Mouse (Mus musculus) spleen, postnatal 4 days (tissue): ENCODE measurements around the gene Scube3.

Experiments
- DNase-seq, 2 experiments: peaks; one replicate each; pipeline ENCODE4 v3.0.0; 2022; ENCODE audit warnings: low spot score in 2 of 2

Gene Scube3

DNA sequence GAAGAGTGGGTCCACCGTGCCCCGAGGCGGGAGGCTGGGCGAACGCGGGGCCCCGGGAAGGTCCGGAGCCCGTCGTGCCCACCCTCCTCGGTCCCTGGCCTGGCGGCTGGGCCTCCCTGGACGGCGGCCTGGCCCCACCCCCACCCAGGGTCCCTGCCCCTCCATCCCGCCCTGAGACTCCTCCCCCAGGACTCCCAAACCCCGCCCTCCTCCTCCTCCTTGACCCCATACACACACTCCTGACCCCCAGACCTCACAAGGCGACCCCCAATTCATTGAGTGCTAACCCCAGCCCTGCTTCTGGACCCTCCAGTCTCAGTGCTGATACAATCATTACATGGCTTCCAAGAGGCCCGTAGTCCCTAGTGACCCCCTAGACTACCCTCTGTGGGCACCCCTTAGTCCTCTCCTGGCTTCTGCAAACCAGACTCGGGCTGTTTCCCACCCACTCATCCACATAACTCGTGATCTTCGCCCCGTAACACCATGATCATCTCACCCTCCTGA lies 35.7 kb downstream of the Scube3 start:
- no peak for DNase-seq

DNA sequence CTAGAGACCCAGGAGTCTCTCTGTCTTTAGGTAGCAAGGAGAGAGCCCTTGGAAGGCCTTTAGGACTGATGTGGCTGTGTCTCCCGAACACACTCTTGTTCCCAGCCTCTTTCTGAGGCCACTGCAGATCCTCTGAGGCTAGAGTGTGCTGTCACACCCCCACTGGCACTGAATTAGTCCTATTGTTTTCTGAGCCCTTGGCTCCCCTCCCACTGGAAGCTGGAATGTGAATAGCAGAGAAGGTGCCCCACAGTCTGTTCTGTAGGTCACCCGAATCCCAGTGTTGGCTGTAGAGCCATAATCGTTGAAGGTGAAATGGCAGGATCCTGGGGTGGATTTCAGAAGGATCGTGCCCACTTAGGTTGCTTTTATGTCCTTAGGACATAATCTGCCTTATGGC lies 38.4 kb downstream of the Scube3 start:
- no peak for DNase-seq

DNA sequence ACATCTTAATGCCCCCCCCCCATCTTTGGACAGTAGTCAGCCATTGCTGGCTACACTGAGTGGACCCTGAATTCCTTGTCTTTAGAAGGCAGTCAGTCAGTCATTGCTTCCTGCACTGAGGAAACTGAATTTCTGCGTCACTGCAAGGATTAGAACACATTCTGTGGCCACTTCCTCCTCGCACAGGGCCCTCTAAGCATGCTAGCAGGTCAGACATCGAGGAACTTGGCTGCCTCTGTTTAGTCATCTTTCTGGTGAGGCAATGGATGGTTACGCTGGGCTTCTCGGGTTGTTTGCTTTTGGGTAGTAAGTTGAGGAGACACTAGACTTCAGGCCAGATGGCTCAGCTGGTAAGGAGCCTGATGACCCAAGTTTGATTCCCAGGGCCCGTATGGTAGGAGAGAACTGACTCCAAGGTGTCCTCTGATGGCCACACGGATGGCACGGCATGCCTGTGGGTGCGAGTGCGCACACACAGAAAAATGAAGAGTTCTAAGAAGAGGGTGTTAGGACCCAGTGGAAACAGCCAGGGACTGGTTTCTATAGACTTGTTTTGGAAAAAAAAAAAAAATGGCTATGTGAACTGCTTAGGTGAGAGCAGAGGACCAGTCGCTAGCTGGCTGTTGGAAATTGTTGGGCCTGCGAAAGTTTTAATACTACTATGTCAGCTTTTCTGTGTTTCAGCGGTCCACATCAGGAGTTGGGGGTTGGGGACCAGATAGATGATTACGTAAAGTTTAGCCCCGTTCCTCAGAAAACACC lies 39.0 kb downstream of the Scube3 start:
- peak in 1 of 2 experiments; percentile 32 for DNase-seq

DNA sequence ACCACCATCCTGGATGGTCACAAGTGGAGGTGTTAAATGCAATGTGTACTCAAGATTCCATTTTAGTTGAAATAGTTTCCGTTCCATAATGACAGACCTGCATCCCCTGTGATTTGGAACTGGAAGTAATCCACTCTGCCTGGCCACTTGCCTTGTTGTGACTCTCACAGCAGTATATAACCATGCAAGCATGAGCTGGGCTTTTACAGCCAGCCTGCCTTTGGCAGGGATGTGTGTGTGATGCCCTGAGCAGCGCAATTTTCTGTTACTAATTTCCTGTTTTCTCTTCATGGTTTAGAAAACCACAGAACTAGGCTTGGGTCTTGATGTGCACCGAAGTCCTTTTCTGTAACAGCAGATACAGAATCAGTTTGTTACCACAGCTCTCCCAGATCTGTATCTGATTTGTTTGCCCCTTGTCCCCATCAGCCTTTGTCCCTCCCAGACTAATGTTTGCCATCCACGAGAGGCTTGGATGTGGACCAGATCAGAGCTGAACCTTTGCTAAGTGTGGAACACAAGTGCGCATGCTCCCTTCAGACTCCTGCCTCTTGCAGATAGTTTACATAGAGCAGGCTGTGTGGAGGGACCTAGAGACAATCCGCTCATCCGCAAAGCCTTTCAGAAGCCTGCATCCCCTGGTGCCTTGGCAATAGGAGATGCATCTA lies 43.2 kb downstream of the Scube3 start:
- no peak for DNase-seq

DNA sequence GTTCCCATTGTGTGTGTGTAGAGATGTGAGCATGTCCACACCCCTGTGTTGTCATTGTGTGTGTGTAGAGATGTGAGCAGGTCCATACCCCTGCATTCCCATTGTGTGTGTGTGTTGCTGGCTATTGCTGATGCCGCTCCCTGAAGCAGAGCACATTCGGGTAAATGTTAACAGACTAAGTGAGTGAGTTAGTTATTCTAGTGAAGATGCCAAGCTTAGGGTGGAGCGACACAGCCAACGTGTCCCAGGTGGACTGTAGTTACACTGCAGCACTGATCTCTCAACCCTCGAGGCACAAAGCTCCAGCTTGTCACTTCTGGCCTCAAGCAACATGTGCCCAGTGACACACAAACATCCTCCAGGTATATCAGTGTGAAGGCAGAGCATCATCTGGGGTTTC lies 46.4 kb downstream of the Scube3 start:
- no peak for DNase-seq

DNA sequence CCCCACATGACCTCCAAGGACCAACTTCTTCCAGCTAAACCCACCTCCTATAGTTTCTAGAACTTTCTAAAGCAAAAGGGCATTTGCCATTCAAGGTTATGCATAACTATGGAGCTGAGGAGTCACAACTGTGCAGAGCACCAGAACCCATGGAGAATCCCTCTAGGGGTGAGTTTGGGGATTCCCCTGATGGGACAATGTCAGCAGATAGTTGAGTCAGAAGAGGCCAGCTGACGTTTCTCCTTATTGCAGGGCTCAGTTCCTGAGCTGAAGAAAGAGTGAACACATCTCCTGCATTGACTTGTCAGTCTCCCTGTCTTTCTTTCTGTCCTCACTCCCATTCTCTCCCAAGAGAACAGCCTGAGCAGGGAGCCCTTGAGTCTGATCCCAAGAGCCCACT lies 50.8 kb downstream of the Scube3 start:
- DNase-seq, result no peak

DNA sequence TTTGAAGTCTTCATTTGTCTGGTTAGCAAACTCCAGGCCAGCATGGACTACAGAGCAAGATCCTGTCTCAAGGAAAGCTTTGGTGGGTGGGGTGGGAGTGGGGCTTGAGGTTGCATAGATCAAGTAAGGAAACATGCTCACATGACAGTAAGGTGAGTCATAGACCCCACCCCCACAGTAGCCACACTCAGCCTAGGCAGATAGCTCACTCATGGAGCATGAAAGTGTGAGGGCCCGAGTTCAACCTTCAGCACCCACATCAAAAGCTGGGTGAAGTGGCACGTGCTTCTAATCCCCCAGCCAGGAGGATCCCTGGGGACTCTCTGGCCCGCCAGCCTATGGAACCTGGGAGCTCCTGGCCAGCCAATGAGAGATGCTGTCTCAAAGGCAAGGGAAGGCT lies 51.6 kb downstream of the Scube3 start:
- DNase-seq, result no peak

DNA sequence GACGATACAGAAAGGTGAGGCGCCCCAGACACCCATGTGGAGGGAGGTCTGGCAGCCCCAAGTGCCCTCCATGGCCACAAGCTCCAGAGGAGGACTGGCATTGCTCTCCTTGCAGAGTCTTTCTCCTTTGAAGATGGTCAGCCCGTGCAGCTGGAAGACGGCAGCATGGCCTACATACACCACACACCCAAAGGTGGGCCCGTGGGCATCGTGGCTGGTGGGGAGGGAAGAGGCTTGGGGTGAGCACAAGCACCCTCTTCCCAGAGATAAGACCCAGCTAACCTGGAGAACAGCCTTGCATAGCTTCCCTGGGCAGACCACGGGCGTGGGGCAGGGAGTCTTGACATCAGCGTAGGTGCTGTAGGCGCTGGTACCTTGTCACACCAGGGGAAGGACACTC lies 53.1 kb downstream of the Scube3 start:
- no peak for DNase-seq

DNA sequence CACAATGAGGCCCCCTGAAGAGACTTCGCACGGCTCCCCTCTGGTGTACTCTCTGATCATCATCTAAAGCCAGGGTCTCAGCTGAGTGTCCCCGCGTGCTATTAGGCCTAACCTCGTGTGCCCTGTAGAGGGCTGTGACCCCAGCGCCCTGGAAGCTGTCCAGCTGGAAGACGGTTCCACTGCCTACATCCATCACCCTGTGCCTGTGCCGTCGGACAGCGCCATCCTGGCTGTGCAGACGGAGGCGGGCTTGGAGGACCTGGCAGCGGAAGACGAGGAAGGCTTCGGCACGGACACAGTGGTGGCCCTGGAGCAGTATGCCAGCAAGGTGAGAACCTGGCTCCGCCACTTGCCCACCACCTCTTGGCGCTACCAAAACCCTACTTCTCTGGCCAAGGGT lies 55.7 kb downstream of the Scube3 start:
- no peak for DNase-seq

DNA sequence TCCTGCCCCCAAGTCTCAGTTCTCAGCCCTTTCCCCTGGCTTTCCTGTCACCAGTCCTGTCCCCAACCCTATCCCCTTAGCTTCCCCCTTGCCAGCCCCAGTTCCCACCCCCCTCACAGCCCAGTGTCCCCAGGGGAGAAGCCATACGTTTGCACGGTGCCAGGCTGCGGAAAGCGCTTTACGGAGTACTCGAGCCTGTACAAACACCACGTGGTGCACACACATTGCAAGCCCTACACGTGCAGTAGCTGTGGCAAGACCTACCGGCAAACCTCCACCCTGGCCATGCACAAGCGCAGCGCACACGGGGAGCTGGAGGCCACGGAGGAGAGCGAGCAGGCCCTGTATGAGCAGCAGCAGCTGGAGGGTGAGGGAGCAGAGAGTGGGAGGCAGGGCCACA lies 60.0 kb downstream of the Scube3 start:
- no peak for DNase-seq

DNA sequence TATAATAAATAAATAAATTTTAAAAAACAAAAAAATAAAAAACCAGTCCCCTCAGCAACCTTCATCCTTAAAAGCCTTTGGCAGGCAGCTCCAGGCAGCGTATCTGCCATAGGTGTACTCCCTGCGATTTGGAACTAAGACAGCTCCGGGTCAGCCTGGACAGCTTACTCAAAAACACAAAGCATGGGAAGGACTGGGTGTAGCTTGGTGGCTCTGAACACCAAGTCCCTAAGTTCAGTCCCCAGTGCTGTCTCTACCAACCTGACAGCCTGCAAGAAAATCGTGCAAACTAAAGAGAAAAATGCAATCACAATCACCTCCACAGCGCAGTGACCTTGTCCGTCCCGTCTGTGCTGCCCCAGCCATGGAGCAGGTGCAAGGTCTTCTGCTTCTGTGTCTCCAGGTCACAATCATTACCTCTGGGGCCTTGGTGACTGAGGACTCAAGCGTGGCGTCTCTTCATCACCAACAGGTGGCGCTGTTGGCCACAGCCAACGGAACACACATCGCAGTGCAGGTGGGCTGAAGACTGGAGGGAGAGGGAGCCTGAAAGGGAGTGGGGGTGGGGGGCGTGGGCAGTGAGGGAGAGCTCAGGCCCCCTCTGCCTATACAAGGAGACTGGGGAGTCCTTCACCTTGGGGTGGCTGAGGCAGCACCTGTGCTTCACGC lies 62.2 kb downstream of the Scube3 start:
- DNase-seq, result peak; percentile 55 to 87

DNA sequence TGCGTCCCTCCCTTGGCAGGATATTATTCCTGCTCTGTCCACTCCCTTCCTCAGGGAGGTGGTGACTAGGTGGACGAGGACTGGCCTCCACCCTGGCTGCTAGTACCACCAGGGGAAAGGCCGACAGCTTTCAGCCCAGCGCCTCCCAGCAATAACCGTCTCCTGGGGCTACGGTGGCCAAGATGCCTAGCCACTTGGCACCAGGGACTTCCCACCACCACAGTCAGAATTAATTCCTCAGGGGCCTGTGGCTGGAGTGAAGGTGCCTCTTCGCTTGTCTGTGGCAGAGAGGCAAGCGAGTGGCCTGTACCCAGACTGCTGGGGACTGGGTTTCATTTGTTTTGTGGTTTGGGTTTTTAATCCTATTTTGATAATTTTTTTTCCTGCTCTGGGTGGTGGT lies 63.5 kb downstream of the Scube3 start:
- DNase-seq, result no peak

DNA sequence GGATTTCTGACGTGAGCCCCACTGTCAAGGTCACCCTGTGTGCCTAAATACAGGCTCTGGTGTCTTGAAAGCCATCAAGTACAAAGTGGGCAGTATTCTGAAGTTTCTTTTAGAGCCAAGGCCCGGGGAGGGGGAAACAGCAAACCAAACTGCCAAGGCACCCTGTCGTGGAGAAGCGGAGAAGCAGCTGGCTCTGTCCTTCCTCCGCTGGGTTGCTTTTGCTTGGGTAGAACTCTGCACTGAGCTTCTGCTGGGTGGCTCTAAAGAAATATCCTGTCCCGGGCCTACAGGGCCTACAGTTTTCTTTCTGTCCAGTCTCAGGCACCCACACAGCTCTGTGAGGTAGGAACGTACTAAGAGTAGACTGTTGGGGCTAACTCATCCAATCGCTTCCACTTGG lies 65.2 kb downstream of the Scube3 start:
- DNase-seq, result no peak

DNA sequence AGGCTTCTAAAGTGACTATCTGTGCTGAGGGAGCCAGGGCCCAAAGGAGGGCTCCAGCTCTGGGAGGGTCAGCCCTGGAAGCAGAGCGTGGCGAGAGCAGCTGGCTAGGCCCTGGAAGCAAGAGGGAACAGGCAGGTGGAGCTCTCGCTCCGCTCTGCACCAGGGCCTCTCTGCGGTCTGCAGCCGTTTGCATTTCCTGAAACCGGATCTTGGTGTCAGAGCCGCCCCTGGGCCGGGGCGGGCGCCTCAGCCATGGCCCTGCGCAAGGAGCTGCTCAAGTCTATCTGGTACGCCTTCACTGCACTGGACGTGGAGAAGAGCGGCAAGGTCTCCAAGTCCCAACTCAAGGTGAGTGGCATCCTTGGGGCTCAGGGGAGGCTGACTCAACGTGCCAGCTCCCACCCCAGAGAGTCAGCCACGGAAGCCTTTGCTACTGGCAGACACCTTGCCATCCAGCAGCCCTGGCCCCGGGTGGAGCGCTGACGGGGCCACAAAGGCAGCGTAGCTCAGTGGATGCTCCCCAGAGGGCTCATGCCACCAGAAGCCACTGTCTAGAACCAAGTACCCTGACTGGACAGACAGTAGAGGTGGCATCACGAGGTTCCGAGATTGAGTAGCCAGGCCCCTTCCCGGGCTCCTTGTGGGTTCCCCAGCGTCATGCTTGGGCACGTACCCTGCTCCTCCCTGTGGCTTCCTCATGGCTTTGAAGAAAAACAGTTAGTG lies 65.8 kb downstream of the Scube3 start, which contains the start of gene Def6:
TSS of gene Def6 (plus strand) at position 188 of the 723 bp plus-strand sequence.
- DNase-seq, result peak; percentile 78 to 89

DNA sequence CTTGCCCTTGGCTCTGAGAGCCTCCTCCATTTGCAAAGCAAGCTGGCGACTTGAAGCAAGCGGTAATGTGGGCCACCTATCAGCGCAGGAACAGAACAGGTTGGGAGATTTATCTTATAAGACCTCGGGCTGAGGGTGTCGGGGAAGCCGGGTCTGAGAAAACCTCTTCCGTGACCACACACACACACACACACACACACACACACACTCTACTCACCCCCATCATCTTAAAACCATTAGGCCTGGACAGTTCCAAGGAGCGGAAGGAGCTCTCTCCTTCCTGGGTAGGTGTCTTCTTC lies 66.3 kb downstream of the Scube3 start:
- DNase-seq, result no peak

DNA sequence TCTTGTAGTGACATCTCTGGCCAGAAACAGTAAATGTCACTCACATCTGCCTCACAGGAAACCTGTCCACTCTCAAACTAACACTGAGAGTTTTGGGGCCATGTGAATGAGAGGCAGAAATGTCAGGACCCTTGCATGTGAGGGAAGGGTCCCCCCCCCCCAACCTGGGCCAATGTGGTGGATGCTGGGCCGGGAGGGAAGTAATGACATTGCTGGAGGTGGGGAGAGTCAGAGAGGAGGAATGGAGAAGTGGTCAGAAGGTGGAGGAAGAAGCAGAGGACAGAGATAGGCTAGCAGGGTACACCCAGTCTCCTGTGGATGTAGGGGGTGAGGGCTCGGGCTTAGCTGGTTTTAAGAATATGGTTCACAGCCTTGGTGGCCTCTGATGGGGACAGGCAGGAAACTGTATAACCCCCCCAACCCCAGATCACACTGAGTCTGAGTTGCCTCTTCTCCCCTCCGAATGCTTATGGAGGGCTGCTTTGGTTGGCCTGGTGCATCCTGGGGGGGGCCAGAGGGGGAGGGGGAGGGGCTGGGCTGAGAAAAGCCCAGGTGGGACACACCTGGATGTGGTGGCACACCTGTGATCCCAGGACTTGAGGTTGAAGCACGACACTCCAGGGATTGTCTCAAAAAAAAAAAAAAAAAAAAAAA lies 67.6 kb downstream of the Scube3 start:
- peak in 1 of 2 experiments; percentile 28 for DNase-seq

DNA sequence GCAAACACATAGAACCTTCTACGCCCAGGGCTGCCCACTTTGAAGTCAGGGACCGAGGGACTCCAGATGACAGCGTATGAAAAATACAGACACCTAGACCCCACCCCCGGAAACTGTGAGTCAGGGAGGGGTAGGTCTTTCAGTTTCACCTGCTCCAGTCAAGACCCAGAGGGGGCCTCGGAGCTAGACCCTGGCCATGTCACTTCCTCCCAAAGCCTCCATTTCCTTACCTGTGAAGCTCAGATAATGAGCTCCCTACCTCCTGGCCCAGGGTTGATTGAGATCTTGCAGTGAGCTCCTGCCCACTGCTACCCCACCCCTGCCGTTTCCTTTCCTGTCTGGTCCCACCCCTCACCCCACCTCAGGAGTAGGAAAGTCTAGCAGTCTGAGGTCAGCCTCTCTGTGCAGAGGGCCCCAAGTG lies 70.0 kb downstream of the Scube3 start:
- DNase-seq, result peak in 1 of 2 experiments; percentile 49

DNA sequence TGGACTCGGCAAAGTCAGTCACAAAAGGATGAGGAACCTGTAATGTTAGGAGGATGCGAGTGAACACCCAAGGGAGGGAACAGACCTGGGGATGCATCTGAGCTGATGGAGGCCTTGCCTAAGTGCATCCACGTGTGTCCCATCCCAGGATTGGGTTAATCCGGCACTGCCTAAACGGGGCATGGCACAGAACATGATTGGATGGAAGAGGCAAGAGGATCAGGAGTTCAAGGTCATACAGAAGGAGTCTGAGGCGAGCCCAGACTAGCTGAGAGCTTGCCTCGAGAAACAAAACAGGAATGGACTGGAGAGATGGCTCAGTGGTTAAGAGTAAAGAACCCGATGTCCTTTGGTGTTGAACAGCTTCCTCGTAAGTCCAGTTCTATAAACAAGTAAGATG lies 70.5 kb downstream of the Scube3 start:
- no peak for DNase-seq

DNA sequence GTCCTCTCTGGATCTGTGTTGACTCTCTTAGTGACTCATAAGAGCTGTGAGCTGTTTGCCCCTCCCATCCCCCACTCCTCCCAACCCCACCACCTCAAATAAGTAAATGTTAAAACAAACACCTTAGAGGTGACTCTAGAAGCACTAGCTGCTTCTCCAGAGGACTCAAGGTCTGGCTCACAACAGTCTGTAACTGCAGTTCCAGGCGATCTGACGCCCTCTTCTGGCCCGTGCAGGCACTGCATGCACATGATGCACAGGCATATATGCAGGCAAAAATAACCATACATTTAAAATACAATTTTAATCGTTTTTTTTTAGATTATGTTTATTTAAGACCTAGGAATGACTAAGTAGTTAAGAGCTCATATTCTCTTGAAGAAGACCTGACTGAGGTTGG lies 71.3 kb downstream of the Scube3 start:
- peak; percentile 57 to 82 for DNase-seq

DNA sequence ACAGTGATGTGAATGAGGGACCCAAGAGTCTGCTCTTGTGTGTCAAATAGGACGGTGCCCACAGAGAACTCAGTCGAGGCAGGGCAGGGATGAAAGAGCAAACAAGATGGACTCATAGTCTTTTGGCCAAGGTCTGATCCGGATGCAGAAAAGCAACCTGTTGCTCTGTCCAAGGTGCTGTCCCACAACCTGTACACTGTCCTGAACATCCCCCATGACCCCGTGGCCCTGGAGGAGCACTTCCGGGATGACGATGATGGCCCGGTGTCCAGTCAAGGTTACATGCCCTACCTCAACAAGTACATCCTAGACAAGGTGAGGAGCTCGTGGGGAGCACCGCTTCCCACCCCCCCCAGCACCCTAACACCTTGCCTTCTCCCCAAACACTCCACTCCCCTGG lies 74.8 kb downstream of the Scube3 start:
- no peak for DNase-seq
